Mouse (Mus musculus): ENCODE measurements around the gene Lurap1.

The Lurap1 gene

DNA sequence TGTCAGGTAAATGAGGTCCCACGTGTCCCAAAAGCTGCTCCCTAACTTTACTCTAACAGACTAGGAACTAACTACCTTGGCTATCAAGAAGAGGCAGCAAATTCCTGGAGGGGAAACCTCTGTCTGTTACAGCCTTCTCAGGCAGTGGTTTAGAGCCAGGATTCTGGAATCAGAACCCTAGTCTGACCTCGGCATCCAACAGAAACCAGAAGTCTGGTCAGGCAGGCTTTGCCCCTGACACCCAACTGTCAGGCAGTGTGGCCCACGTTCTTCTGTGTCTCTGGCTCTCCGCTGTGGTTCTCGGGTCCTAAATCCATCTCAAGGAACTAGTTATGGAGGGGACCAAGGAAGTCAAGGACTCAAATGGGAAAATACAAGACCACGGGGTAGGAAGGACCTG, at the start of gene Lurap1:
Lurap1 (minus strand) TSS at position 101 of the 400 bp plus-strand sequence.
- no peak for DNase-seq (ENCODE audit: low spot score)

GRCm38 (mm10) chr4:116198422-116198821, 47.3 kb upstream of the Lurap1 start:
- DNase-seq (ENCODE audit: low spot score): no peak

GRCm38 (mm10) chr4:116193583-116194383, 42.6 kb upstream of the Lurap1 start:
- no peak for DNase-seq (ENCODE audit: low spot score)

GRCm38 (mm10) chr4:116192286-116192835, 41.2 kb upstream of the Lurap1 start:
- no peak for DNase-seq (ENCODE audit: low spot score)

- no peak for DNase-seq (ENCODE audit: low spot score)
These were observed 33.9 kb upstream of the Lurap1 start for GRCm38 (mm10) chr4:116185083-116185482.

- no peak for DNase-seq (ENCODE audit: low spot score)
These were observed 31.6 kb upstream of the Lurap1 start for GRCm38 (mm10) chr4:116182745-116183144.

GRCm38 (mm10) chr4:116182079-116182478, 30.9 kb upstream of the Lurap1 start:
- no peak for DNase-seq (ENCODE audit: low spot score)

DNA sequence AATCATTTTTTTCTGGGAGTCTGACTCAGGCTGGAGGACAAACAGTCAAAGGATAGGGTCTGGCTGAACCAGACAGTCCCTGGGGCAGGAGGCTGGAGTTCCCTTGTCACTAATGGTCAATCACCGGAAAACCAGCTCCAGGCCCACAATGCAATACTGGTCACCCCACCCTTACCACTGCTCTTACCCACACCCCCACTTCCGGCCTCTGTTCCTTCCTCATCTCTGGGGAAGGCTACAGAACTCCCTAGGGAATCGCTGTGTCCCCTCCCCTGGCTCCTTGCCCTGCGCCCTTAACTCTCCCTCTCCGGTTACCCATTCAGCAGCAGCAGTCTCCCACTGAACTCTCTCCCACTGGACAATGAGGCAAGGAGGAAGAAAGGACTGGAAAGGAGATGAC, 26.0 kb upstream of the Lurap1 start:
- no peak for DNase-seq (ENCODE audit: low spot score)

DNA sequence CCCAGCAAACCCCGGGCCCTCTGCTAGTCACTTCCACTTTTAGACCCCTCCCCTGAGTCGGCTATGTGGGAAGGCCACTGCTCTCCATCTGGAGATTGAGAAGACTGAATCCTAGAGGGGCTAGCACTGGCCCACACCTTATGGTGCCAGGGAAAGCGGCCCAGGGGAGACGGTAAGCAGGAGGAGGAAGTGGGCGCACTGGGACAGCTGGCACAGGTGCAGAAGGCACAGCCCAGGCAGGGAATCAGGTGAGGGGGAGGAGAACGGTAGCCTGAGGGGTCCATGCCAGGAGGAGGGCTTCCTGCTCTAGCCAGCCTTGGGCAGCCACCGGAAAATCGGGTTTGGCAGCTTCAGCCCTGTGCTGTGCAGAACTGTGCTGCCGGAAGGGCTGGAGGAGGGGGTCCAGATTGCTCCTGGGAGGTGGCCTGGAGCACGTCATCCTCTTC, 25.4 kb upstream of the Lurap1 start:
- DNase-seq (ENCODE audit: low spot score): no peak

GRCm38 (mm10) chr4:116175711-116176542, 24.8 kb upstream of the Lurap1 start:
- DNase-seq (ENCODE audit: low spot score): no peak

- no peak for DNase-seq (ENCODE audit: low spot score)
These were observed 24.0 kb upstream of the Lurap1 start for GRCm38 (mm10) chr4:116175136-116175535.

DNA sequence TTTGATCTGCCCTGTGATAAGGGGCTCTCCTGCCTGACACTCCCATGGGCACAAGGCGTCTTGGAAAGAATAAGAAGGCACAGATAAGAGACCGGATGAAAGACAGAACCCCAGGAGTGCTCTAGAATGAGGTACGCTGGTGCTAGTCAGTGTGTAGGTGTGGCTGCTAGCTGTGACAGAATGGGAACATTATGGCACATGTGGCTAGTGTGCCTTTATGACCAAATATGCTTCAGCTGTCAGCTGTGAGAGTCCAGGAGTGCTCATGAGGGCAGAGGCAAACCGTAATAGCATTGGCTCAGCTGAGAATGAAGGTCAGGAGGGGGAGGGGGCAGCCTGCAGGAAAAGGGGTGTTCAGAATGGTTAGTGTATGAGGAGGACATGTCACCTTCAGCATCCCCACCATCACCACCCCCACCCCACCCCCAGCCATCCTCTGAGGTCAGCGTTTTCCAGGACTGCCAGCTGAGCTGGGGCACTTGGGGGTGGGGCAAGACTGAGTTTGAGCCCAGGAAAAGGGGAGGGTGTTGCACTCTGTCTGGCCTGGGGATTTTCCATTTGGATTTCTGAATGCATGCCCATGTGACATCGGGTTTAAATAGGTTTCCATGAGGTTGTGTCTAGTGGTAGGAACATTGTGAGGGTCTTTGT, 23.5 kb upstream of the Lurap1 start:
- no peak for DNase-seq (ENCODE audit: low spot score)

DNA sequence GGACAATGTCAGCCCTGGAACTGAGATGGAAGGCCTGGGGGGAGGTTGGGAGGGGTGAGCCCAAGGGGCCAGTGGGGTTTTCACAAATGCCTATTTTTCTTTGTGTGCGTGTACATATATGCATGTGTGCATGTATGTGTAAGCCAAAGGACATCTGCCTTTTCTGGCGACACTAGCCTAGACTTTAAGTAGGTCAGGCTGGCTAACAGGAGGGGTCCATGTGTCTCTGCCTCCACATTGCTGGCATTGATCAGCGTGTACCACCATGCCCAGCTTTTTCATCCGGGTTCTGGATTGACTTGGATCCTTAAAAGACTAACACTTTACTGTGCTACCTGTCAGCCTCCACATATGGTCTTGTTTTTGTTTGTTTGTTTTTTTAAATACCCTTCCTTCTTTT, 22.6 kb upstream of the Lurap1 start:
- no peak for DNase-seq (ENCODE audit: low spot score)

- DNase-seq (ENCODE audit: low spot score): no peak
These were observed 21.9 kb upstream of the Lurap1 start, which contains the start of the genes 1700042G07Rik and Gm49337 for GRCm38 (mm10) chr4:116173072-116173471. Gene 1700042G07Rik, plus strand, starts transcription at chr4:116173372. Gene Gm49337, plus strand, starts transcription at chr4:116173384.

- no peak for DNase-seq (ENCODE audit: low spot score)
These were observed 18.2 kb upstream of the Lurap1 start for GRCm38 (mm10) chr4:116169353-116169672.

DNA sequence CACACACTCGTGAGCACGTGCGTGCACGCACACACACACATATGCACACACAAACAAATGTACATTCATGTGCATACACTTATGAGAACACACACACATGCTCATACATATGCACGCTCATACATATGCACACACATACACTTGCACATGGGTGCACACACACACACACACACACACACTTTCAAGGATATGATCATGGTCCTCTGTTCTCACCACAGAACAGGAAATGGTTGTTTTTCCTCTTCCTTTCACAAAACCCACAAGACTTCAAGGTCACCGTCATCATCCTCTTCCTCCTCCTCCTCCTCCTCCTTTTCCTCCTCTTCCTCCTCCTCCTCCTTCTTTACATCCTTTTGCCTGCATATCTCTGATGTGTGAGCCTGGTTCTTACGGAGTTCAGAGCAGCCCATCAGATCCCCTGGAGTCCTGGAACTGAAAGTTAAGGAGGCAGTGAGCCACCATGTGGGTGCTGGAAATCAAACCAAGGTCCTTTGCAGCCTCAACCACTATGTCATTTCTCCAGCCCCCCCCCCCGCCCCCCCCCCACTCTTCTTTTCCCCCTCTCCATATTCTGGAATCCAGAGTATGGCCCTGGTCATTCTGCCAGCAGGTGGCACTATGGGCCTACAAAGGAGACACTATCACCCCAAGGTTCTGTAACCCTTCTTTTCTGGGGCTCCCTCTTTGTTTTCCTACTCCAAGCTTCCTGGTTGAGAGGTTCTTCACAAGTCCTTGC, 17.6 kb upstream of the Lurap1 start:
- DNase-seq (ENCODE audit: low spot score): peak; percentile 76

- no peak for DNase-seq (ENCODE audit: low spot score)
These were observed 16.3 kb upstream of the Lurap1 start, which contains the start of gene Tspan1 for GRCm38 (mm10) chr4:116167404-116167803. Gene Tspan1, minus strand, starts transcription at chr4:116167601.

DNA sequence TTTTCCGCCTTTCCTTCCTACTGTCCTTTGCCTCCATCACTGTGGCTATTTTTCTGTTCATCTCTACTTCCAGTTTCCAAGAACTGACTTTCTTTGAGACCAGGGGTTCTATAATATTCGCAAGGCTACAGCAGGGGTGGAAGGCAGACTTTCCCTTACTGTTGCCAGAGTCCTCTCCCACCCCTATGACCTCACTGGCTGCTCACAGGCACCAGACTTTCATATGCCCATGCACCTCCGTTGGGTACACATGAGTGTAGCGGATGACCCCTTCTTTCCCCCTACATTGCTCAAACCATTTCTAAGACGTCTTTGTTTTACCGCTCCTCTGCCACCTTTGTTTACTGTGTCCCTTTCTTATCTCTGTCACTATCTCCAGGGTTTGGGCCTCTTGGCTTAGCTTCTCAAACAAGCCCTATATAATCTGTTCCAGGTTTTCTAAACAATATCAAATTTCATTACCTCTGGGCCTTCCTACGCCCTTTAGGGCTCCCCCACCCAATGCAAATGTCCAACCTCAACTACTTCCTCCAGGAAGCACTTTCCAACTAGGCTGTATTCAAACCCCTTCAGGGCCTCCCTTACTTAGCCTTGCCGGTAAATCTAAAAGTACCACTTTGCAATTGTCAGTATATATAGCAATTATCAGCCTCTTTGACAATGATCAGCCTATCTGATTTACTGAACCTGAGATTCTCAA, 14.7 kb upstream of the Lurap1 start:
- no peak for DNase-seq (ENCODE audit: low spot score)

DNA sequence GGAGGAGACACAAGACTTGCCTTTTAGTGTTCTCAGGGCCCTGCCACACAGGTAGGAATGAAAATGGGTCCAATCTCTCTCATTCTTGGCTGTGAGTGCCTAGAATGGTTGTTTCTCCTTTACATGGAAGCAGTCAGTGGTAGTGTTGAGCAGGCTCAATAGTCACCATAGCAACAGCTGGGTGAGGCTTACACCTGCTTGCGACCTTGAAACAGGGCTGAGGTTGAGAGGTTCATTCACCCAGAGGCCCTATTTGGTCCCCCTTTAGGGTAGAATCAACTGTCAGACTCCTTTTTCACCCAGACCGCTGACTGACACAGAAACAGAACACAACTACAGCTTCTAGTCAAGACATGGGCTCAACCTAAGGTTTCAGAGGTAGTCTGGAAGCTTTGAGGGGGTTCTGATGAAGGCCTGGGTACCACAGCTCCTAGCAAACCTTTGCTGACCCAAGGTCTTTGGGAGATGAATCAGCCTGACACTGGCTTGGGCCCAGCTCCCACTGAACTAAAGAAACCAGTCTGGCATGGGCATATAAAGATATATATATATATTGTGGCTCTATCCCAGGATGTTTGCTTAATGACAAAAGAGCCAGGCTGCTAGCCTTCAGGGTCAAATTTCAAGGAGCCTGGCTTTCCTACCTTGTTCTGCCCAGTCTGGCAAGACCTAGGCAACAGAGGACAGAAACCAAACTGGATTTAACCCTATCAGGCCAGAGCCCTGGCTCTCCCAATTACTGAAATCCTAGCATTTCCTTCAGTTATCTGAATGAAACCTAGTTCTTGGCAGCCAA, 13.8 kb upstream of the Lurap1 start:
- no peak for DNase-seq (ENCODE audit: low spot score)

DNA sequence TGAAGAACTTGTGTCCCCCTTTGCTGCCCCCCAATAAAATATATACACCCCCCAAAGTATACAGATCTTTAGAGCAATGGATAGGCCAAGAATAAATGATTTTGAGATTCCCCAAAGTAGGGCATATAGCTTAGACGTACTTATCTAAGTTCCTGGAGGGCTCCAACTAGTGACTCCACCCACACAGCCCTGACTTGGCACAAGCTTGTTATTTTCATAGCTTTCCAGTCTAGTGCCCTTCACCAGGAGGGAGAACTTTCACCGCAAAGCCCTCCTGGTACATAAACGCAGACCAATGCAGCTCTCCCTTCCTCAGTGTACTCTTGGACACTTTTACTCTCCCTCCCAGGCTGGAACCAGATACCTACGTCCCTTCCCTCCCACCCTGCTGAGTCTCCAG, 11.0 kb upstream of the Lurap1 start:
- DNase-seq (ENCODE audit: low spot score): no peak

Measured in embryo, embryonic 10.5 days (tissue).